Mouse (Mus musculus) limb, embryonic 10.5 days (tissue): ENCODE results near the gene Eed. TPM values are rescaled to one million over a fixed set of nuclear protein-coding genes. Genes with fewer than 3 reads are reported as not detected.

Source experiments
- DNase-seq: peaks from one replicate; pipeline ENCODE4 v3.0.0-alpha.2; 2017; ENCODE audit warnings: low spot score
- H3K27ac ChIP-seq: fragments of 300-500 bp; sonication (generic); 2 replicates; pipeline ENCODE4 v1.5.1; 2016; ENCODE audit warnings: mild to moderate bottlenecking
- H3K27me3 ChIP-seq: fragments of 300-500 bp; sonication (generic); 2 replicates; pipeline ENCODE4 v1.6.1; 2016; ENCODE audit warnings: low read depth, mild to moderate bottlenecking; ENCODE audit not compliant: poor library complexity, severe bottlenecking
- H3K36me3 ChIP-seq: fragments of 300-500 bp; sonication (generic); 2 replicates; pipeline ENCODE4 v1.6.1; 2016; ENCODE audit warnings: mild to moderate bottlenecking, moderate library complexity
- H3K4me1 ChIP-seq: fragments of 300-500 bp; sonication (generic); 2 replicates; pipeline ENCODE4 v1.6.1; 2016
- H3K4me3 ChIP-seq: fragments of 300-500 bp; sonication (generic); 2 replicates; pipeline ENCODE4 v1.5.1; 2016; ENCODE audit warnings: mild to moderate bottlenecking, moderate library complexity
- H3K9me3 ChIP-seq: fragments of 300-500 bp; sonication (generic); replicated peaks from 2 replicates; pipeline ENCODE4 v1.6.1; 2016; ENCODE audit warnings: mild to moderate bottlenecking
- WGBS: fragments of 180-500 bp; shearing (Covaris S2); methylation state at CpG from one replicate; pipeline ENCODE4 v1.1.7; 2016; 5-methylcytosine and 5-hydroxymethylcytosine counted together
- polyA plus RNA-seq: library from polyadenylated mRNA; unstranded; fragments of >200 nt; fragmentation: Nextera tagmentation; extraction: Ambion mirVana; gene quantifications from 2 replicates; pipeline ENCODE4 v1.2.1, GENCODE M21; 2016

Eed gene
- polyA plus RNA-seq, 1 experiment from 2014 or later = 102 TPM

GRCm38 (mm10) chr7:89912356-89912755 is 68.4 kb downstream of the Eed start:
- H3K27me3 ChIP-seq = no peaks in the 10 kb centered on the region
- H3K9me3 ChIP-seq = no peaks in the 10 kb centered on the region
- H3K27ac ChIP-seq = no peak overlapping the region
- DNase-seq = no peak
- 95% methylated on average over 3 of the region's 3 CpGs for WGBS
- H3K4me3 ChIP-seq = no peak overlapping the region
- H3K4me1 ChIP-seq = peaks cover 20% of the 10 kb centered on the region
- peaks cover 19% of the 10 kb centered on the region for H3K36me3 ChIP-seq

DNA sequence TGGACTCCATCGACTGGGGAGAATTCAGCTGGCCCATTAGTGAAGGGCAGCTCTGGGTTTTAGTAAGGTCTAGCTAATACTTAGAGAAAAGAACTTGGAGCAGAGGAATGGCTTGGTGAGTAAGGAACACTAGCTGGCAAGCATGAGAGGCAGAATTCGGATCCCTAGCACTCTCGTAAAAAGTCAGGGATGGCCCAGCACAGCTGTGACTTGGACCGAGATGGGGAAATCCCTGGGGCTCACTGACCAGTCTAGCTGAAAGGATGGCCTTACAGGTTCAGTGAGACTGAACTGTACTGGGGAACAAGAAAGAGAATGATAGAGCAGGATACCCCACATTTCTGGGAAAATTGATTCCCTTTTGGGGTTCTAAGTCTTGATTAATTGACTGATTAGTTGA is 71.1 kb downstream of the Eed start:
- Histone ChIP-seq H3K36me3 (no peaks in the 10 kb centered on the region), H3K27me3 (0 out of 2 replicates have a peak, but pooled peaks cover 3% of the 10 kb centered on the region), H3K27ac (no peak overlapping the region), H3K4me3 (no peak overlapping the region), H3K9me3 (no peaks in the 10 kb centered on the region), H3K4me1 (peaks cover 20% of the 10 kb centered on the region)
- no peak for DNase-seq
- WGBS = 83% methylated on average over 4 of the region's 4 CpGs

DNA sequence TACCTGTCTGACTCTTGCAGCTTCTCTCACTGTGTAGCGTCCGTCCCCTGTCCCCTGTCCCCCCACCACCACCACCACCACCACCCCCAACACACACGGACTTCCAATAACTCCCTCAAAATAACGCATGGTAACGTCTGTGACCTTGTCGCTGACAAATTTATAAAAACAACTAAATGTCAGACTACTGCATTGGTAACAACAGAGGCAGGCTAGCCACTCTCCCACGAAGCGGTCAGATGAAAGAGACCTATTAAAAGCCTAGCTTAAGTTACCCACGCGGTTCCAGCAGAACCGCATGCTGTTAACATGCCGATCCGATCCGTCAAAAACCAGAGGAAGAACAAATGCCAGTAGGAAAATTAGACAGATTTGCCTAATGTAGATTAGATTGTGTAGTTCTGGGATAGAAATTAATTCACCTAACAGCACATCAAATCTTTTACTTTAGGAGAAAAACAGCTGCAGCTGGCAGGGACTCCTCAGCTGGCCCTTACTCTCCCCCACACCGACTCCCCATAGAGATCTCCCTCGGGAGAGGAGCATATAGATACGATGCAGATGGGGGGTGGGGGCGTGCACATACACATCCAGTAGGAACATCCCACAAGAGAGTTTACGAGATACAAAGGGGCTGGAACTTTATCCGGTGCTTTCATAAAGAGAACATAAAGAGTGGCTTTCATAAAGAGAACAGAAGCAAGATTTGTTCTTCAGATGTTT is 71.7 kb downstream of the Eed start:
- WGBS = 74% methylated on average over 20 of the region's 20 CpGs
- Histone ChIP-seq H3K27ac (0 out of 2 replicates have a peak overlapping the region, but pooled peaks have one; percentile 27), H3K9me3 (no peaks in the 10 kb centered on the region), H3K4me3 (no peak overlapping the region), H3K36me3 (no peaks in the 10 kb centered on the region), H3K4me1 (peaks cover 20% of the 10 kb centered on the region), H3K27me3 (0 out of 2 replicates have a peak, but pooled peaks cover 3% of the 10 kb centered on the region)
- DNase-seq = no peak

GRCm38 (mm10) chr7:89908421-89908820 is 72.4 kb downstream of the Eed start:
- Histone ChIP-seq H3K9me3 (no peaks in the 10 kb centered on the region), H3K4me3 (no peak overlapping the region), H3K4me1 (peaks cover 22% of the 10 kb centered on the region), H3K27ac (0 out of 2 replicates have a peak overlapping the region, but pooled peaks have one; percentile 27), H3K27me3 (0 out of 2 replicates have a peak, but pooled peaks cover 3% of the 10 kb centered on the region), H3K36me3 (no peaks in the 10 kb centered on the region)
- WGBS = 16% methylated on average over 7 of the region's 7 CpGs
- peak; percentile 50 for DNase-seq

DNA sequence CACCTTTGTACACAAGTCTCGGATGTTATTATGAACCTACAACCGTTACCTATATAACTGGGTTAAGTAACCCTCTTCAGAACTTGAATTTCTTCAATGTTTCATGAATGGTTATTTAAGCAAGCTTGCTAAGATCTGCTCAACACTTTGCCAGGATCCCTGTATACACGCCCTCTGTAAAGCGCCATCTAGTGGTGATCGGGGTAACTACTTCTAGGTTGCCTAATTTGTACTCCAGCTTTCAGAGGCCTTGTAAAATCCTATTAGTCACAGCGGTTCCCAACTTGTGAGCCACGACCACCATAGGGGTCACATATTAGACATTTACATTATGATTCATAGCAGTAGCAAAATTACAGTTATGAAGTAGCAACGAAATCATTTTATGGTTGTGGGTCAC is 72.8 kb downstream of the Eed start:
- no peaks in the 10 kb centered on the region for H3K9me3 ChIP-seq
- peak; percentile 79 for DNase-seq
- 0 out of 2 replicates have a peak, but pooled peaks cover 3% of the 10 kb centered on the region for H3K27me3 ChIP-seq
- WGBS = 20% methylated on average over 8 of the region's 8 CpGs
- H3K4me1 ChIP-seq = peaks cover 24% of the 10 kb centered on the region
- H3K4me3 ChIP-seq = no peak overlapping the region
- no peak overlapping the region for H3K27ac ChIP-seq
- no peaks in the 10 kb centered on the region for H3K36me3 ChIP-seq

Other genes with a start within 250 kb of the Eed start
- gene Ccdc81, start 77.4 kb downstream of the Eed start, polyA plus RNA-seq = 0.08 TPM in 1 of 2 replicates, not detected in the other
- 138 and 152 TPM in 2 replicates for gene Hikeshi, start 39.8 kb downstream of the Eed start, polyA plus RNA-seq
- 20.6 and 25.4 TPM in 2 replicates for gene Picalm, start 149.2 kb upstream of the Eed start, polyA plus RNA-seq